In the genomic region with DNA sequence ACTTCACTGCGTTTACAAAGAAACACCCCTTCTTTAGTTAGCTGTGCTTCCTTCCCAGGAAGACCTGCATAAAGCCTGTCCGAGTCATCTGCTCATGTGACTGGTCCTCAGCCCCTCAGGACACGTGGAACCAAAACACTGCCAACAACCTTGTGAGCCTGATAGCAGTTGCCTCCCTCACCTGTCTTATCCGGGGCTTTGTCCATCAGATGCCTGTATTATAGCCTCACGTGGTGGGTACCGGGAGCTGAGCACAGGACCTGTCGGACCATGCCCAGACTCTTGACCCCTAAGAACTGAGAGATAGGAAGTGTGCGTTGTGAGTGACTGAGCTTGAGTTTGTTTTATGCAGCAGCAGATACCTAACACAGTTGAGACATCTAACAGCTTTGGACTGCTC, we compare ENCODE assay signal across 20 mouse cellular contexts.
"Had no signal": no experiment of that assay in that cellular context is flagged by ENCODE, and none has a peak within 500 bp of the region (broad histone marks: within the 10 kb centered on the region; RNA-seq: fewer than 3 reads in every experiment).

No protein-coding gene starts in this region.

- ATAC-seq: forebrain, embryonic 16.5 days; hindbrain, postnatal 0 days; liver, embryonic 12.5 days had no signal

- H3K4me3 ChIP-seq: heart, adult 2 months; heart, embryonic 13.5 days; heart, embryonic 15.5 days; hindbrain, embryonic 13.5 days; hindbrain, embryonic 15.5 days; kidney, embryonic 15.5 days; layer of hippocampus, adult 2 months; left cerebral cortex, adult 2 months; limb, embryonic 10.5 days; limb, embryonic 12.5 days; liver, embryonic 12.5 days had no signal

- H3K27me3 ChIP-seq: heart, embryonic 13.5 days; heart, embryonic 15.5 days; hindbrain, embryonic 13.5 days; hindbrain, embryonic 15.5 days; kidney, embryonic 15.5 days; limb, embryonic 12.5 days; liver, embryonic 12.5 days had no signal

- H3K9me3 ChIP-seq: heart, embryonic 13.5 days; heart, embryonic 15.5 days; hindbrain, embryonic 13.5 days; hindbrain, embryonic 15.5 days; kidney, embryonic 15.5 days; limb, embryonic 10.5 days; limb, embryonic 12.5 days; liver, embryonic 12.5 days had no signal

- DNase-seq: gastrocnemius, postnatal 25 days; heart, postnatal 4 days; kidney, postnatal 4 days; liver had no signal

- H3K36me3 ChIP-seq: heart, embryonic 13.5 days; heart, embryonic 15.5 days; hindbrain, embryonic 13.5 days; hindbrain, embryonic 15.5 days; kidney, embryonic 15.5 days; limb, embryonic 10.5 days; limb, embryonic 12.5 days; liver, embryonic 12.5 days had no signal

- H3K9ac ChIP-seq: heart, embryonic 13.5 days; heart, embryonic 15.5 days; hindbrain, embryonic 13.5 days; hindbrain, embryonic 15.5 days; kidney, embryonic 15.5 days; limb, embryonic 12.5 days; liver, embryonic 12.5 days; liver, embryonic 14.5 days had no signal

- H3K4me1 ChIP-seq: hindbrain, embryonic 13.5 days; hindbrain, embryonic 15.5 days; limb, embryonic 12.5 days had no signal

- H3K27ac ChIP-seq: heart, adult 2 months; heart, embryonic 13.5 days; heart, embryonic 15.5 days; hindbrain, embryonic 13.5 days; hindbrain, embryonic 15.5 days; hindbrain, postnatal 0 days; kidney, embryonic 15.5 days; kidney, postnatal 0 days; layer of hippocampus, adult 2 months; left cerebral cortex, adult 2 months; limb, embryonic 10.5 days; limb, embryonic 12.5 days; liver, embryonic 12.5 days; liver, embryonic 14.5 days had no signal

- H3K4me2 ChIP-seq: heart, embryonic 11.5 days; heart, embryonic 13.5 days; heart, embryonic 15.5 days; hindbrain, embryonic 13.5 days; hindbrain, embryonic 15.5 days; kidney, embryonic 15.5 days; limb, embryonic 12.5 days; liver, embryonic 12.5 days had no signal
